Mouse (Mus musculus) G1E-ER4 (cell line): ENCODE results near the gene Zgrf1. TPM values are rescaled to one million over a fixed set of nuclear protein-coding genes. Genes with fewer than 3 reads are reported as not detected.

Experiments
- GATA1 ChIP-seq: IDR thresholded peaks from one replicate; pipeline ENCODE4 v1.8.0; 2012; ENCODE audit warnings: low read length, inconsistent platforms
- polyA plus RNA-seq: library from polyadenylated mRNA; stranded (reverse); fragments of >175 nt; gene quantifications from 2 replicates; pipeline ENCODE4 v1.2.3, GENCODE M21; 2012

Zgrf1 gene
- polyA plus RNA-seq, 1 experiment, result 1.6 TPM

GRCm38 (mm10) chr3:127544610-127545121 is 8.6 kb upstream of the Zgrf1 start:
- no peak for TF ChIP-seq GATA1

GRCm38 (mm10) chr3:127547882-127548281 is 5.4 kb upstream of the Zgrf1 start:
- no peak for TF ChIP-seq GATA1

GRCm38 (mm10) chr3:127552434-127552972 is 786 bp upstream of the Zgrf1 start:
- TF ChIP-seq GATA1, result no peak

- TF ChIP-seq GATA1, result no peak
These were observed 393 bp downstream of the Zgrf1 start for GRCm38 (mm10) chr3:127553720-127554043.

- no peak for TF ChIP-seq GATA1
These were observed 1.4 kb downstream of the Zgrf1 start for GRCm38 (mm10) chr3:127554723-127555122.

- TF ChIP-seq GATA1, result no peak
These were observed 4.9 kb downstream of the Zgrf1 start for GRCm38 (mm10) chr3:127558201-127558600.

GRCm38 (mm10) chr3:127562974-127563373 is 9.7 kb downstream of the Zgrf1 start:
- peak; percentile 67 for TF ChIP-seq GATA1

GRCm38 (mm10) chr3:127565129-127565528 is 11.8 kb downstream of the Zgrf1 start:
- no peak for TF ChIP-seq GATA1

GRCm38 (mm10) chr3:127572557-127572956 is 19.3 kb downstream of the Zgrf1 start:
- TF ChIP-seq GATA1, result no peak

- TF ChIP-seq GATA1, result no peak
These were observed 43.8 kb downstream of the Zgrf1 start for GRCm38 (mm10) chr3:127597136-127597535.

- no peak for TF ChIP-seq GATA1
These were observed 54.8 kb downstream of the Zgrf1 start for GRCm38 (mm10) chr3:127608109-127608508.

- no peak for TF ChIP-seq GATA1
These were observed 72.0 kb downstream of the Zgrf1 start for GRCm38 (mm10) chr3:127625296-127625695.

GRCm38 (mm10) chr3:127625701-127626399 is 72.6 kb downstream of the Zgrf1 start:
- TF ChIP-seq GATA1, result no peak

- TF ChIP-seq GATA1, result no peak
These were observed 73.2 kb downstream of the Zgrf1 start for GRCm38 (mm10) chr3:127626524-127626923.

- no peak for TF ChIP-seq GATA1
These were observed 74.1 kb downstream of the Zgrf1 start for GRCm38 (mm10) chr3:127627151-127627955.

- no peak for TF ChIP-seq GATA1
These were observed 74.6 kb downstream of the Zgrf1 start for GRCm38 (mm10) chr3:127627956-127628310.
